Mouse (Mus musculus) ES-Bruce4 (cell line): ENCODE measurements around the gene Fto.

Source experiments
- CTCF ChIP-seq: IDR thresholded peaks from one replicate; pipeline ENCODE4 v1.8.1; 2011; ENCODE audit warnings: low read depth, low read length
- EP300 ChIP-seq: IDR thresholded peaks from 2 replicates; pipeline ENCODE4 v1.6.1; 2011; ENCODE audit warnings: low read depth, low read length; ENCODE audit not compliant: insufficient read depth

- TF ChIP-seq CTCF (no peak), EP300 (no peak)
Observed at GRCm38 (mm10) chr8:91653561-91653960, 340.2 kb downstream of the Fto start.
